Mouse (Mus musculus): Measurements from ENCODE around the gene Dagla. TPM values are rescaled to one million over a fixed set of nuclear protein-coding genes. Genes with fewer than 3 reads are reported as not detected.

The Dagla gene
- polyA plus RNA-seq, 1 experiment: 1.8 TPM

DNA sequence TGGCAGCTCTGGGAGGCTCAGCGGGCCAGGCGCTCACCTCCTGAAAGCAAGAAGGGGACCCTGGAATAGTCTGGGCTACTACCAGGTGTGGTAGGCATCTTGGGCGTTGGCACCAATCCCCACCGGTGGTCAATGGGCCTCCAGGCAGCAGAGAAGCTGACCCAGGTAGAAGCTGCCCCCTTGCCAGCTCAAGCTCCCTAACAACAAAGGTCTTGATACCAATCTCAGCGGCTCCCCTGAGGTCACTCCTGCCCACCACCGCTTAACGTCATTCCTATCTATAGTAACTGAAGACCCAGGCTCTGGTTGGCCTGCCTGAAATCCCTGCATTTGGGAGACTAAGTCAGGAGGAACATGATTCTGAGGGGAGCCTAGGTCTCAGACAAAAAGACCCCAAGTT lies 33.1 kb downstream of the Dagla start:
- Histone ChIP-seq H3K4me3 (ENCODE audit: control insufficient read depth, low read depth, low read length) (no peak overlapping the region), H3K36me3 (ENCODE audit: control insufficient read depth, insufficient read depth, low read length) (no peaks in the 10 kb centered on the region), H3K27me3 (ENCODE audit: control insufficient read depth, insufficient read depth, low read length) (no peaks in the 10 kb centered on the region), H3K27ac (ENCODE audit: control insufficient read depth, insufficient read depth, low read depth, low read length) (no peak overlapping the region), H3K4me1 (ENCODE audit: control insufficient read depth, insufficient read depth, low read length) (peaks cover 2% of the 10 kb centered on the region)
- no peak for TF ChIP-seq POLR2A (IDR thresholded peaks at IDR 0.05; ENCODE audit: control insufficient read depth, low read depth, low read length)
- no peak for TF ChIP-seq CTCF (IDR thresholded peaks at IDR 0.05; ENCODE audit: control insufficient read depth, insufficient read depth, insufficient replicate concordance, low read depth, low read length)

GRCm38 (mm10) chr19:10270356-10270755 lies 34.3 kb downstream of the Dagla start:
- peaks cover 2% of the 10 kb centered on the region for H3K4me1 ChIP-seq (ENCODE audit: control insufficient read depth, insufficient read depth, low read length)
- no peaks in the 10 kb centered on the region for H3K27me3 ChIP-seq (ENCODE audit: control insufficient read depth, insufficient read depth, low read length)
- no peak overlapping the region for H3K27ac ChIP-seq (ENCODE audit: control insufficient read depth, insufficient read depth, low read depth, low read length)
- no peak overlapping the region for H3K4me3 ChIP-seq (ENCODE audit: control insufficient read depth, low read depth, low read length)
- no peak for TF ChIP-seq POLR2A (IDR thresholded peaks at IDR 0.05; ENCODE audit: control insufficient read depth, low read depth, low read length)
- no peak for TF ChIP-seq CTCF (IDR thresholded peaks at IDR 0.05; ENCODE audit: control insufficient read depth, insufficient read depth, insufficient replicate concordance, low read depth, low read length)
- H3K36me3 ChIP-seq (ENCODE audit: control insufficient read depth, insufficient read depth, low read length): no peaks in the 10 kb centered on the region

DNA sequence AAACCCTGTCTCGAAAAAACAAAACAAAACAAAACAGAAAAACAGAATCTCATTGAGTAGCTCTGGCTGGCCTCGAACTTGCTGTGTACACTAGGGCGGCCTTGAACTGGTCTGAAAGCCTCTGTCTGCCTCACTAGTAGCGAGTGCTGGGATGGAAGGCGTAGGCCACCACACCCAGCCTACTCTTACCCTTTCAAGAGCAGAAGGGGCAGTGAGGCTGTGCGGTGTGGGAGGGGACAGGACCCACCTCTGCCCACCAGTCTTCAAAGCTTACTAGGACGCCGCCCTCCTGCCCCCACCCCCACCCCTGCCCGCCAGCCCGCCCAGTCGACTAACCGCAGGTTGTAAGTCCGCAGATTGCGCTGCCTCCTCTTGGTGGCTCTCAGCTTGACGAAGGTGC lies 35.8 kb downstream of the Dagla start:
- Histone ChIP-seq H3K36me3 (ENCODE audit: control insufficient read depth, insufficient read depth, low read length) (no peaks in the 10 kb centered on the region), H3K4me3 (ENCODE audit: control insufficient read depth, low read depth, low read length) (no peak overlapping the region), H3K4me1 (ENCODE audit: control insufficient read depth, insufficient read depth, low read length) (peaks cover 2% of the 10 kb centered on the region), H3K27ac (ENCODE audit: control insufficient read depth, insufficient read depth, low read depth, low read length) (no peak overlapping the region), H3K27me3 (ENCODE audit: control insufficient read depth, insufficient read depth, low read length) (no peaks in the 10 kb centered on the region)
- TF ChIP-seq POLR2A (IDR thresholded peaks at IDR 0.05; ENCODE audit: control insufficient read depth, low read depth, low read length) (no peak), CTCF (IDR thresholded peaks at IDR 0.05; ENCODE audit: control insufficient read depth, insufficient read depth, insufficient replicate concordance, low read depth, low read length) (no peak)

GRCm38 (mm10) chr19:10267953-10268352 lies 36.7 kb downstream of the Dagla start:
- H3K4me3 ChIP-seq (ENCODE audit: control insufficient read depth, low read depth, low read length): no peak overlapping the region
- no peaks in the 10 kb centered on the region for H3K36me3 ChIP-seq (ENCODE audit: control insufficient read depth, insufficient read depth, low read length)
- H3K4me1 ChIP-seq (ENCODE audit: control insufficient read depth, insufficient read depth, low read length): peaks cover 2% of the 10 kb centered on the region
- no peaks in the 10 kb centered on the region for H3K27me3 ChIP-seq (ENCODE audit: control insufficient read depth, insufficient read depth, low read length)
- H3K27ac ChIP-seq (ENCODE audit: control insufficient read depth, insufficient read depth, low read depth, low read length): no peak overlapping the region
- TF ChIP-seq POLR2A (IDR thresholded peaks at IDR 0.05; ENCODE audit: control insufficient read depth, low read depth, low read length) (no peak), CTCF (IDR thresholded peaks at IDR 0.05; ENCODE audit: control insufficient read depth, insufficient read depth, insufficient replicate concordance, low read depth, low read length) (no peak)

GRCm38 (mm10) chr19:10267057-10267456 lies 37.6 kb downstream of the Dagla start:
- Histone ChIP-seq H3K27me3 (ENCODE audit: control insufficient read depth, insufficient read depth, low read length) (no peaks in the 10 kb centered on the region), H3K4me3 (ENCODE audit: control insufficient read depth, low read depth, low read length) (no peak overlapping the region), H3K36me3 (ENCODE audit: control insufficient read depth, insufficient read depth, low read length) (no peaks in the 10 kb centered on the region), H3K27ac (ENCODE audit: control insufficient read depth, insufficient read depth, low read depth, low read length) (peak overlapping the region; percentile 59), H3K4me1 (ENCODE audit: control insufficient read depth, insufficient read depth, low read length) (peaks cover 2% of the 10 kb centered on the region)
- TF ChIP-seq CTCF (IDR thresholded peaks at IDR 0.05; ENCODE audit: control insufficient read depth, insufficient read depth, insufficient replicate concordance, low read depth, low read length) (no peak), POLR2A (IDR thresholded peaks at IDR 0.05; ENCODE audit: control insufficient read depth, low read depth, low read length) (no peak)

- TF ChIP-seq POLR2A (IDR thresholded peaks at IDR 0.05; ENCODE audit: control insufficient read depth, low read depth, low read length): no peak
- peak; percentile 68; the same call in 1 of the 2 replicates for TF ChIP-seq CTCF (IDR thresholded peaks at IDR 0.05; ENCODE audit: control insufficient read depth, insufficient read depth, insufficient replicate concordance, low read depth, low read length)
- no peaks in the 10 kb centered on the region for H3K27me3 ChIP-seq (ENCODE audit: control insufficient read depth, insufficient read depth, low read length)
- no peak overlapping the region for H3K4me3 ChIP-seq (ENCODE audit: control insufficient read depth, low read depth, low read length)
- peaks cover 2% of the 10 kb centered on the region for H3K4me1 ChIP-seq (ENCODE audit: control insufficient read depth, insufficient read depth, low read length)
- H3K36me3 ChIP-seq (ENCODE audit: control insufficient read depth, insufficient read depth, low read length): no peaks in the 10 kb centered on the region
- H3K27ac ChIP-seq (ENCODE audit: control insufficient read depth, insufficient read depth, low read depth, low read length): peak overlapping the region; percentile 59; the same call in 1 of the 2 replicates
Measured at GRCm38 (mm10) chr19:10266196-10266850, 38.4 kb downstream of the Dagla start.

DNA sequence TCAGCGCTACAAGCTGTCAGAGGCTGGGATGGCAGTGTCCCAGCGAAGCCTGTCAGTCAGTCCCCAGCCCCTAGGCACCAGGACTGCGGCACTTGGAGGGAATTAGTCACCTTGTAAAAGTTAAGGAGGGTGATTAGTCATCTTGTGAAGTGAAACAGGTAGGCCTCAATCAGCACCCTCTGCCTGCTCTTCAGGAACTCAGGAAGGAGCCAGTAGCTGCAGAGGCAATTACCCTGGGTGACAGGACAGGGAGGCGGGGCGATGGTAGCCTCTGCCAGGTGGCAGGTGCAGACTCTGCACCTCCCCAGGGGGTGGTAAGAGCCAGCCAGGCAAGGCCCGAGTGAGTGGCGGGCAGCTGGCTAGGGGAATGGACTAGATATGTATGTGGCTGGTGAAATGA lies 43.3 kb downstream of the Dagla start:
- no peak for TF ChIP-seq CTCF (IDR thresholded peaks at IDR 0.05; ENCODE audit: control insufficient read depth, insufficient read depth, insufficient replicate concordance, low read depth, low read length)
- no peak for TF ChIP-seq POLR2A (IDR thresholded peaks at IDR 0.05; ENCODE audit: control insufficient read depth, low read depth, low read length)
- no peaks in the 10 kb centered on the region for H3K36me3 ChIP-seq (ENCODE audit: control insufficient read depth, insufficient read depth, low read length)
- no peaks in the 10 kb centered on the region for H3K4me1 ChIP-seq (ENCODE audit: control insufficient read depth, insufficient read depth, low read length)
- H3K4me3 ChIP-seq (ENCODE audit: control insufficient read depth, low read depth, low read length): no peak overlapping the region
- H3K27me3 ChIP-seq (ENCODE audit: control insufficient read depth, insufficient read depth, low read length): no peaks in the 10 kb centered on the region
- no peak overlapping the region for H3K27ac ChIP-seq (ENCODE audit: control insufficient read depth, insufficient read depth, low read depth, low read length)

Data from testis, adult 2 months (tissue).